Mouse (Mus musculus) embryonic fibroblast, embryonic 13.5 days (primary cell): Measurements from ENCODE around the gene Etl4.

Source experiments
- CTCF ChIP-seq: IDR thresholded peaks from 2 replicates; pipeline ENCODE4 v1.5.1; 2011; ENCODE audit warnings: mild to moderate bottlenecking, control low read depth, low read length, moderate library complexity, borderline replicate concordance; ENCODE audit not compliant: insufficient read depth
- POLR2A ChIP-seq: IDR thresholded peaks from 2 replicates; pipeline ENCODE4 v1.6.1; 2011; ENCODE audit warnings: low read depth, mild to moderate bottlenecking, control low read depth, low read length, moderate library complexity

GRCm38 (mm10) chr2:20377026-20377425 lies 467.4 kb downstream of the Etl4 start:
- no peak for TF ChIP-seq POLR2A
- TF ChIP-seq CTCF = no peak
